Mouse (Mus musculus) frontal cortex, adult 2 months (tissue): ENCODE measurements around the gene Cmtr1. TPM values are rescaled to one million over a fixed set of nuclear protein-coding genes. Genes with fewer than 3 reads are reported as not detected.
A peak's percentile ranks its signal among the peaks of the same experiment; 100 is the strongest.
"Not testable (repeated sequence)": the region's sequence is repeated elsewhere in the genome, so short reads cannot be mapped to it uniquely, and the experiment has no call there.

Experiments
- DNase-seq, 2 experiments: peaks; one replicate each; pipeline ENCODE4 v3.0.0; 2022; ENCODE audit warnings: low spot score in 1 of 2; ENCODE audit errors: extremely low spot score in 1 of 2
- polyA plus RNA-seq: library from polyadenylated mRNA; depleted of rRNA; stranded (reverse); fragments of >200 nt; gene quantifications from 2 replicates; pipeline ENCODE4 v1.2.3, GENCODE M21; 2012

Gene Cmtr1
- polyA plus RNA-seq, 1 experiment, result 82.6 TPM

DNA sequence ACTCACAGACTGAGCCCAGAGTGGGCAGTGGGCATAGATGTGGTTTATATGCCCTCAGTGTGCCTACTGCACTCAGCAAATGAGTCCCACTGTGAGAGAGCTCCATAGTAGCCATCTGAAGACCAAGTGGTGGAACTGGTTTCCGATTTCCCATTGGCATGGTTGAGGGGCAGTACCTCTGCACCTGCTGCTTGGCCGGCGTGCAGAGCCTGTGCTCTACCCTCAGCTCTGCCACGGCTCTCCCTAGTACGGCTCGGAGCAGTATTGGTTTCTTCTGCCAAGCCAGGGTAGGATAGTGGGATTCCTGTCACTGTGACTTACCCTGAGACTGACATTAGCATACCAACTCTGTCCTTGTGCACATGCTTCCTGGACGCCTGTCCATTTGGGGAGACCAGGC lies 40.2 kb downstream of the Cmtr1 start:
- DNase-seq, result no peak

DNA sequence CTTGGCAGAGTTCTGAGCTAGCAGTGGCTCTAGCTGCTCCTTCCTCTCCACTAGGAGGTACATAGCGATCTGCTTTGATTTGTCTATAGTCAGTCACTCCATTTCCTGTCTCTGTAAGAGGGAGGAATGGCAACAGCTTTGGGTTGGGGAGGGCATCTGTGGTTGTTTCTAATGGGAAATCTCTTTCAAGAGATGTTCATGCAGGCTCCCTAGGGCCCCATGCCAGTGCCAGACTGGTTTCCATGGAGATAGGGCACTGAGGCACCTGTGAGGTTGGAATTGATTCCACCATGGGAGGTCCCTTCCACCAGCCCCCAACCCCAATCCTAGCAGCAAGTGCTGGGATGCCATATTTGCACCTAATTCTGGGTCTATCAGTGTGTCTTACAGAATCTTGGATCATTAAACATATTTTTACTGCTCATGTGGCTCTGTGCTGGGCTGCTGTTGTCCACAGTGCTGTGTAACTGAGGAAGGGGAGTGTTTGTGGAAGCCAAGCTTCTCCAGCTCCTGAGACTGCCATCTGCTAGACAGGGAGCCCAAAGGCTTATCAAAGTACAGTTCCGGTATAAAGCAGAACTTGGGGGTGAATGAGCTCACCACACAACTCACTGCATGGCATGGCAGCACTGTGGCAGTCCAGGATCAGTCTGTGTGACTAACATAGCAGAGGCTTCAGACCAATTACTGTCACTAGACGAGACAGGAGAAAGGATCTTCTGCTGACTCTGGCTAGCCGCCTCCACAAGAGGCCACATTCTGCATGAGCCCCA lies 42.7 kb downstream of the Cmtr1 start:
- DNase-seq, result no peak

DNA sequence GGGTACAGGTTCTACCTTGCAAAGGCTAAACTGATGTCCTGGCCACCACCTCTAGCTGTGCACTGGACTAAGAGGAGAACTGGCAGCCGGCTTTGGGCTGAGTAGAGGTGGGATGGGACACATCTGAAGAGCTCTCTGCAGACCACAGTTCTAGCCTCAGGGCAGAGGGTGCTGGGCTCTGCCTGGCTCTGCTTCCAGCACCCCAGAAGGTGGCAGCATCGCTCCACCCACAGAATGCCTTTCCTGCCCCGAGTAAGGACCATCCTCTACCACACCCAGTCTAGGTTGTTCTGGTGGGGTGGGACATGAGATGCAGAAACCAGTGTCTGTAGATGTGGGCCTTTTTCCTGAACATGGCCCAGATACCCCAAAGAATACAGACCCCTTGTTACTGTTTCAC lies 44.4 kb downstream of the Cmtr1 start:
- peak in 1 of 2 experiments; percentile 66 for DNase-seq

DNA sequence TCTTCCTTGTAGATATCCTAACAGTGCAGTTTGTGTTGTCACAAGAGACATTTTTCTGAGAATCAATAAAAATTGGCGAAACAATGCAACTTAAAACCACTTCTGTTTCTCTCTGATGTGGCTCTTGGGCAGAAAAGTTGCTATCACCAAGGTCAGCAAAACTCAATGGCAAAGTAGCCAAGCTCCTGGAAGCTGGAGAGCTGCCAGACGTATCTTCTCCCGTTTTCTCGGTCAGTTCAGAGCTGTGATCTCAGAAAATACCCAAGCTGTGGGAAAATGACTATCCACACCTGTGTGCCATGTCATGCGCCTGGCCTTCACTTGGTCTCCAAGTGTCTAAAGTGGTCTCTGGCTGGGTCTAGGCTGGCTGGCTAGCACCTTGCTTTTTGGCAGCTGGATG lies 45.5 kb downstream of the Cmtr1 start:
- DNase-seq, result no peak

DNA sequence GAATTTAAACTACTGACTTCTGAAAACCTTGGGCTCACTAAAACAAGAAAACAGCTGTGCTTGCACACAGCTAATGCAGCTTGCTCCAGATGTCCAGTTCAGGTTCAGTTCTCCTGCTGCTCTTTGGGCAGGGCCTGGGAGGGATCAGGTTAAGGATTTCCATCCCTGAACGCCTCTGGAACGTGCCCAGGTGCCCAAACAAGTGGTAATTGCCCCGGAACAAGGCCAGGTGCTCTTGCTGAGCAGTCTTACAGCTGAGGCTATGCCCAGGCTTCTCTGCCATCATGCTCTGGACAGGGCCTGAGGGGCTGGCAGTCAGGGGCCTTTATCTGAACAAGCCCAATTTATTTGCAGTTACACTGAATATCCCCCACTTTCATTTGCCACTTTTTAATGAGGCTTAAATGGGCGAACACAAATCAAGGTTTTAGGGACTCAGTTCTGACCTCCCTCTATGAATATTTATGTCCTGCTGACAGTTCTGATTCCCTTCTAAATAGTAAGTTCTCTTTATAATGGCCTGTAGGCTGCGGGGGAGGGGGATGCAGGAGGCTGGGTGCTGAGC lies 46.7 kb downstream of the Cmtr1 start:
- no peak for DNase-seq

DNA sequence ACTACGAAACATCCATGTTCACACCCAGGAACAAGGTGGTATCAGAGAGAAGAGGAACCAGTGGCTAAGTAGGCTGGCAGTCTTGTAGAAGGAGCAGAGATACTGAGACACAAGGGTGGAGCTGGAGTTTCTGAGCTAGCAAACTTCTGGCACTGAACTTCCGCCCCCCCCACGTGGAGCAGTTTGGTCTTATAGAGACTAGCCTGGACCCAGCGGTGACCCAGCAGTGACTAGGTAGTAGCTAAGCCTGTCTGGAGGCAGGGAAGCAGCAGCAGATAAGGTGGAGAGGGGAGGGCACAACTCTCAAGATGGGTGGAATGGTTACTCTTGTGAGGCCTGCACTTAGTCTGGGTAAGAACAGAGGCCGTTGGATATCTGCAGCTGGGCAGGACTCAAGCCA lies 48.4 kb downstream of the Cmtr1 start:
- no peak for DNase-seq

DNA sequence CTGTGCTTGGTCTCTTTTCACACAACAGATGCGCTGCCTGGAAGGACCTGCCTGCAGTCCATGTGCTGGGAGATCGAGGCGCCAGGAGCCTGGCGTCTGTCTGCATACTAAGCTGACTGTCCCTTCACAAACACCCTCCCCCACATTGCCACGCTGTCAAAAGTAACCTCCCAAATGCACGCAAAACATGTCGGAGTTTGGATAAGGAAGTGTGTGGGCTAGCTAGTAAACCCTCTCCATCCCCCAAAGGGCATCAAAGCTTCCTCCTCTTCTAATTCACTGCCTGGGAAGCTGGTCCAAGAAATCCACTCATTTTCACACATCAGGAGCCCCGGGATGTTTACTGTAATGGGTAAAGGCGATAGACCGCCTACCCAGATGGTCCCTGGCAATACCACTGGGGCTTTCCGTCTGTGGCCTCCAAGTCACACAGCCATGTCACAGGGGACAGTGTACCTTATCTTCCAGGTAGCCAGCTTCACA lies 50.2 kb downstream of the Cmtr1 start:
- peak in 1 of 2 experiments; percentile 47 for DNase-seq

DNA sequence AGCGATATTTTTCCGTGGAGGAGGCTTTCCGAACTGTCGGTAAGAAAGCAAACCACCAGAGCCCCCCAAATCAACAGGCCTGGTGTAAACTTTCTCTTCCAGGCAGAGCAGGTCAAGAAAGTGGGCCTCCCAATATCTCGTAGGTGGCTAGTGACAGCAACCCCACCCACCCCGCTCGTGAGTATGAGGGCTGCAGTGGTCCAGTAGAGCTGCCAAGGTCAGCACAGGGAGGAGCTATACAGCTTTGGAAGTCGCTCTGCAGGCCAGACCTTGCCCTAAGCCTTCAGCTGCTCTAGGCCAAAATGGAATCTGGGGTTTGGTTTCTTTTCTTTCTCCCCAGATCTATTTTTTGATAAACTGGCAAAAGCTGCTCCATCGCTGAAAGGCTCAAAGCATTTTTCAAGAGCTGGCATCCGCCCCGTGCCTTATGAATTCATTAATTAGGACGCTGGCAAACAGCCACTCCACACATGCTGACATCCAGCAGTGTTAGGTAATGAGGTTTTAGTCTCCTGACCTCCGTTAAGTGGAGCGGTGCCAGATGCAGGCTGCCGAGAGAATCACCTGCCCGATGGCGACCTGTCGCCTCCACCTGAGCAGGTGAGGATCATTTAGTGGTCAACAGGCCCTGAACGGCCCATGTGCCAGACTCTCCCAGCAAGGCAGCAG lies 50.8 kb downstream of the Cmtr1 start:
- DNase-seq, result peak in 1 of 2 experiments; percentile 35

DNA sequence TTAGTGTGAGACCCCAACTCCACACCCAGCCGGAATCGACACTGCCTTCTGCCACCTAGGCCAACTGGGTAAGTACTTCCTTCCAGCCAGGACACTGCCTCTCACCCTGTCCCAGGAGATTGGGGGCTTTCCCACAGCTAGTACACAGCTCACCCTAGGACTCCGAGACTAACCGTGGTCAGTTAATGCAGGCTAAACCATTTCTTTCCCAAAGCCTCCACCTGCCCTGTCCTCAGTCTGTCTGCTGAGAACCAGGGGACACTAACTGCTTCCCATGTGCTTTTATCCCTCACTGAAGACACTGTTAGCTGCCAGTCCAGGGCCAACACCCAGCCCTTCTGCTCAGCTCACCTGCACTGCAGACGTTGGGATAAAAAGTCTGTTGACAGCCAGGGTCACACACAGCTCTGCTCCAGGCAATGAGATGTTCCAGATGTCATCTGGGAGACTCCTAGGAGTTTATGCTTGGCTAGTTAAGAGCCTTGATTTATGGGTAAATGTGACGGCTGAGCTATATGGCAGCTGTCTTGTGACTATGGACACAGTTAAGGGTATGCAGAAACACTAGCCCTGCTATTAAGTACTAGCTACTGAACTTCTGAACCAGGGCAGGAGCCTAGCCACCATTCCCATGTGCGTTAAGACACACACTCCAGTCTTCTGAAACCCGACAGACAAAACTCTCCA lies 51.5 kb downstream of the Cmtr1 start:
- no peak for DNase-seq

DNA sequence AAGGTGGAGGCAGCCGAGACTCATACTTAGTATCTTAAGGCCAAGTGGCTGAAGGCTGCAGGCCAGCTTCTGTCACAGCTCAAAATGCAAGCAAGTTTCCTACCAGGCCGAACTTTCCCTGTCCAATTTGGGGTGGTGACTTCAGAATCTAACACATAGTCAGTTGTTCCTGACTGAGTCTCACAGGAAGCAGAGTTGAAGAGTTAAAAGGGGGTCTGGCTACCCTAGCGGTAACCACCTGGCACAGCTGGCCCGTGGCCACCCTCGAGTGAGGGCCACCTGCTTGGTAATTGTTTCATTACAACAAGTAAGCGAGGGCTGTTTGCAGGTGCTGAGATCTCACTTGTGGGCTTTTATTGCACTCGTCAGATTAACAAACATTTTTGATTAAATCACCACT lies 52.2 kb downstream of the Cmtr1 start:
- DNase-seq, result no peak

DNA sequence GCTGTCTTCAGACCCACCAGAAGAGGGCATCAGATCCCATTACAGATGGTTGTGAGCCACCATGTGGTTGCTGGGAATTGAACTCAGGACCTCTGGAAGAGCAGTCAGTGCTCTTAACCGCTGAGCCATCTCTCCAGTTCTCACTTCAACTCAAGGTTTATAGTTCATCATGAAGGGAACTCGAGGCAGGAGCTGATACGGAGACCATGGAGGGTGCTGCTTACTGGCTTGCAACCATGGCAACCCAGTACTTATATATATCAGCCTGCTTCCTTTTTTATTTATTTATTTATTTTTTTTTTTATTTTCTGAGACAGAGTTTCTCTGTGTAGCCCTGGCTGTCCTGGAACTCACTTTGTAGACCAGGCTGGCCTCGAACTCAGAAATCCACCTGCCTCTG lies 53.3 kb downstream of the Cmtr1 start:
- DNase-seq, result not testable (repeated sequence)

DNA sequence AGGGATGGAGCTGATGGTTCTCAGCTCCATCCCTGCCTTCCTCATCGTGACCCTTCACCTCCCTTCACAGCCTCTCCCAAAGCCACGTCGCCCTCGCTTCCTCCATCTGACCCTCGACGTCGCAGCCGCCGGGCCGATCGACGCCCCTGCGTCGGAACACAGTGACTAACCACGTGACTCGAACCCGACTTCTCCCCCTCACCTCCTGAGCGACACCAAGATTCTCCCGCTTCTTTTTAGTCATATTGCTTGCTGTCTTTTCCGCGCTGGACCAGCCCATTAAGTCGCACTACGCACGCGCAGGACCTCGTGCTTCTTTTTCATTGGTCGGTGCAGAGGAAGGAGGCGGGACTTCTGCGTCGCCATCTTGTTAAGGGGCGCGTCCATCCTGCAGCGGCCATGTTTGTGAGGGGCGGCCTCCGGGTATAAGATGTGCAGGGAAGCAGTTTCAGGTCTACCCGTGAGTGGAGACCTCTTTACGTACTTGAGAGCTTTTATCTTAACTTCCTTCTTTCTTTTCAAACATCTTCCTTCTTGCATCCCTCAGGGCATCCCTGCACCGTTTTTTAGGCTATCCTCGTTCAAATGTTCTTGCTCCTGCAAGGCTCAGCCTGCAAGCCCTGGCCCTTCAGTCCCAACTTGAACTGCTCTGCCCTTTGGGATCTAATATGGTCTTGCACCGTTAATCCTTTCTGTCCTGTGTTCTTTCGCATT lies 56.5 kb downstream of the Cmtr1 start, which contains the start of gene Ccdc167:
Gene Ccdc167 (minus strand): TSS at position 313 of the 714 bp plus-strand sequence.
- peak; percentile 94 to 99 for DNase-seq

DNA sequence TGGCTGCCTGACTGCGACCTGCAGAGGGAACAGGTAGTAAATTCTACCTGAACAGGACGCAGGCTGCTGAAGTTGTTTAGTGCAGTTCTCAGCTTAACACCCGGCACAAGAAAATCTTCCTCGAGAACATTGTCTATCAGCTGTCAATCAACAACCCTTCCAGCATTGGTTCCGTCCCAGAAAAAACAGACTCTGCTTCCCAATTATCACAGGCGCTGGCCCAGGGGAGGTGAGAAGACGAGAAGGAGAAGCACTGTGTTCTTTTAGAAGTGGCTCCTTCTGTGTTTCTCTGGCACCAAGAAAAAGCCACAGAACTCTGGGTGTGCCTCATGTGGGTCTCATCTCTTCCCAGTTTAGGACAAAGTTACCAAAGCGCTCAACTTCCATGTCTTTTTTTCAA lies 58.3 kb downstream of the Cmtr1 start:
- no peak for DNase-seq

DNA sequence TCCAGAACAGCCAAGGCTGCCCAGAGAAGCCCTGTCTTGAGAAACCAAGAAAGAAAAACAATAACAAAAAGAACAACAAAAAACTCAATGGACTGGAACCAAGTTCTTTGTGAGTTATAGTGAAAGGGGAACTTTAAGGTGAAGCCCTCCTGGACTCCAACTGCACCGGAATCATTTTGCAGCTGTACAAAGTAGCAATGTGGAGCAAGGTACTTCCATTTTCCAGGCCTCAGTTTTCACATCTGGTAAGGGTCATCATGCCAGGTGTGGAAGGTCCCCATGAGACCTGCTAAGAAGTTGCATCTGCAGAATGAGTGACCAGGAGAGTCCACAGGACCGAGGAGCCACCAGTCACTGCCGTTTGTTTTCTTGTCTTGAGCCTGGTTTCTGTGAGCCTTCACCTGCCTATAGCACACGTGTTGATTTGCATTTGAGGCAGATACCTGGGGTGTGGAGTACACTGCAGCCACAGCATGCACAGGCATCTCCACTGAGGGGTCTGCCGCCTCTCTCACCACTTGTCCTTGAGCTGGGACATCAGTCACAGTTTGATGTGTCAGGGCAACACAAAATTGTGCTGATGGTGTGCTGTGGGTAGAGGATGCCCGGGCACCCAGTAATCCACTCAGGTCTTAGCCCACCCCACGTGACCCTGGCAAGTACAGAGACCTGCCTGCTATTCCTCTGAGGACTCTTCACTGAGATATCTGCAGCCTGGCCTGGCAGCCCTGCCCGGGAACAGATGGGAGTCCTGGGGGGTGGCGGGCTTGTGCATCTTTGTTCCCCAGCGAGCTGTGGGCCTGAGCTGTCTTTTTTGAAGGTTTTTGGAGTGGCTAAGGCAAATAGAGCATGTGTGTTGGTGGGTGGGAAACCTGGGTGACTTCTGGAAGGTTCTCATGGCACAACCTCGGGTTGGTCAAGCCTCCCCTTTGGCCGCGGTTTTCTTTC lies 59.5 kb downstream of the Cmtr1 start:
- DNase-seq, result no peak

DNA sequence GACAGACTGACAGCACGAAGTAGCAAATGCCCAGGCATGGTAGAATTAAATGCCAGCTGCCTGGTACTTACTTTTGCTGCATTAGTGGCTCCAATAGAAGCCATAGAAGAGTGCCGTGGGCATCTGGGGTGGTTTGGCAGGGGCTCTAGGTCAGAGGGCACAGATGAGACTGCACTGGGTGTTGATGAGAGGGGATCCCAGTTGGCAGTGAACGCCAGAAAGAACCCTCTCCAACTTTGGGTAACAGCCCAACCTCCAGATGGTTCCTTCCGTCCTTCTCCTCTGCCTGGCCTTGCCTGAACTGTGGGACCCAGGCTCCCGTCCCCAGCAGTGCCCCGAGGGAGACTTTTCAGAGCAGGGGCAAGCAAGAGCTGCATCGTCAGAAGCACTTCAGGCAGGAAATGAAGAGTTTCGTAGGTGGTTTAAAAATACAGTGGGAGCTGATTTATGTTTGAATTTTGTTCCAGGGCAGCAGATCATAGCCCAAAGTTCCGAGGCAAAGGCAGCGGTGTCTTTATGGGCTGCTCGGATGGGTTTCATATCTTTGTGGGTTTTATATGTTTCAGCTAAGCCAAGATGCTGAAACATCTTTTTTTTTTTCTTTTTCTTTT lies 60.5 kb downstream of the Cmtr1 start:
- DNase-seq, result no peak

DNA sequence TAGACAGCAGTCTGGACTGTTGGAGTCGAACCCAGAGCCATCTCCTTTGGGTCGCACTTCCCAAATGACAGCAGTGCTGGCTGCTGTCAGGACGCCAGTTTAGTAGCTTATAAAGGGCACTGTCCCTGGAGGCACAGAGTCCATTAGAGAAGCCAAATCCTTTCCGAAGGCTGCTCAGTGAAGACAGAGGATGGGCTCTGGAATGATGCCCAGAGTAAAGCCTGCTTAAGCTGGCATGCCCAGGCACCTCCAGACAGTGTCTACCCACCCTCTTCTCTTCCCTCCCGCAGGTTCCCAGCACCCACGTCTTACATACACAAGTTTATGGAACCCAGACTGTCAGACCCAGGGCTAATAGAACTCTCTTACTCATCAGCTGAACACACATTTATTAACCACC lies 64.2 kb downstream of the Cmtr1 start:
- peak in 1 of 2 experiments; percentile 34 for DNase-seq

DNA sequence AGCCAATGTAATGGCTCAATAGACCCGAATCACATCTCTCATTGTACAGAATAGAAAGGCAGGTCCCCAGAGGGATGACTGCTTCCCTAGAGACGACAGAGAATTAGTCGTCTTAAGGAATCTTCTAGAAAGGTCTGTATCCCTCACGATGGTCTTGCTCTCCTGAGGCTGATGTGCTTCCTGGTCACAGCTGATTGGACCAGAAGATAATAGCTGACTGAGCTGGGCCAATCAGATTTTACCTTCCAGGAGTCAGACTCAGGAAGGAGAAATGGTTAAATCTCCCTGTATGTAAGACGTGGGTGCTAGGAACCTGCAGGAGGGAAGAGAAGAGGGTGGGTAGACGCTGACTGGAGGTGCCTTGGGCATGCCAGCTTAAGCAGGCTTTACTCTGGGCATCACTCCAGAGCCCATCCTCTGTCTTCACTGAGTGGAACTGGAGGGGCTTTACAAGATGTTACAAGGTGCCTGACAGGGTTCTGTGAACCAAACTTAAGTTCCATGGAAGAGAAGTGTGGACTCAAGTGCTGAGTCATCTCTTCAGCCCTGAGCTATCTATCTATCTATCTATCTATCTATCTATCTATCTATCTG lies 64.7 kb downstream of the Cmtr1 start:
- DNase-seq, result no peak

DNA sequence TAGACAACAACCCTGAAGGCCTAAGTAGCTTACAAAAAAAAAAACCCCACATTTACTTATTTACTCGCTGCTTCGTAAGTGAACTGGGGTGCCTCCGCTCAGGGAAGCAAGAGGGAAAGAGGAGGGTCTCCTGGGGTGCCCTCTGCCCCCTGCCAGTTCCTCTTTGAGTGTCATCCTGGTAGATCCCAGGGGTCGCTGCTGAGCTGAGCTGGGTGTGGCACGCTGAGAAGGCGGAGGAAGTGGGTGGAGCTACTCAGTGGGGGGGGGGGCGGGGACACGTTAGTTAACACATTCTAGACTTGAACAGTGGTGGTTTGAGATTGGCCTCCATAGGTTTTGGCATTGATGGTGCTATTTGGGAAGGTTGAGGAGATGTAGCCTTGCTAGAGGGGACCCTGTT lies 67.7 kb downstream of the Cmtr1 start:
- DNase-seq, result no peak
